Mouse (Mus musculus) spleen, adult 2 months (tissue): ENCODE results near the gene Bahcc1. TPM values are rescaled to one million over a fixed set of nuclear protein-coding genes. Genes with fewer than 3 reads are reported as not detected.

Experiments used
- DNase-seq, 2 experiments: peaks; one replicate each; pipeline versions ENCODE4 v3.0.0 to v3.0.0-alpha.2; 2012 to 2021; ENCODE audit warnings: low spot score in 2 of 2, low read depth in 1 of 2
- H3K27ac ChIP-seq: fragments of 200-500 bp; 2 replicates; pipeline ENCODE4 v1.5.1; 2012; ENCODE audit warnings: low read length, inconsistent platforms; ENCODE audit not compliant: insufficient read depth
- H3K27me3 ChIP-seq: fragments of 200-500 bp; 2 replicates; pipeline ENCODE4 v1.6.1; 2012; ENCODE audit warnings: mild to moderate bottlenecking, moderate library complexity, low read length, inconsistent platforms; ENCODE audit not compliant: control insufficient read depth, insufficient read depth
- H3K36me3 ChIP-seq: fragments of 200-500 bp; 2 replicates; pipeline ENCODE4 v1.6.1; 2012; ENCODE audit warnings: mild to moderate bottlenecking, low read length, inconsistent platforms; ENCODE audit not compliant: control insufficient read depth, insufficient read depth
- H3K4me1 ChIP-seq: fragments of 200-500 bp; 2 replicates; pipeline ENCODE4 v1.6.1; 2011; ENCODE audit warnings: inconsistent platforms; ENCODE audit not compliant: control insufficient read depth, insufficient read depth, insufficient read length
- H3K4me3 ChIP-seq: fragments of 200-500 bp; 2 replicates; pipeline ENCODE4 v1.5.1; 2011; ENCODE audit warnings: mild to moderate bottlenecking, inconsistent platforms; ENCODE audit not compliant: insufficient read depth, insufficient read length; ENCODE audit errors: extremely low read depth
- CTCF ChIP-seq: fragments of 200-500 bp; IDR thresholded peaks from 2 replicates; pipeline ENCODE4 v1.5.1; 2011; ENCODE audit warnings: mild to moderate bottlenecking, inconsistent platforms; ENCODE audit not compliant: insufficient read depth, insufficient read length, insufficient replicate concordance; ENCODE audit errors: extremely low read depth
- POLR2A ChIP-seq: fragments of 200-500 bp; IDR thresholded peaks from 2 replicates; pipeline ENCODE4 v1.6.1; 2011; ENCODE audit warnings: low read depth, low read length, inconsistent platforms
- WGBS: fragments of 180-500 bp; shearing (Covaris S2); methylation state at CpG from one replicate; pipeline ENCODE4 v1.1.7; 2018; 5-methylcytosine and 5-hydroxymethylcytosine counted together
- polyA plus RNA-seq: library from polyadenylated mRNA; depleted of rRNA; stranded (reverse); fragments of >200 nt; gene quantifications from 2 replicates; pipeline ENCODE4 v1.2.3, GENCODE M21; 2012

Gene Bahcc1
- polyA plus RNA-seq, 1 experiment, result 3.6 TPM

GRCm38 (mm10) chr11:120239581-120239991 lies 6.8 kb downstream of the Bahcc1 start:
- peaks cover 27% of the 10 kb centered on the region for H3K27me3 ChIP-seq
- no peak overlapping the region for H3K4me3 ChIP-seq
- no peak for DNase-seq
- H3K36me3 ChIP-seq, result no peaks in the 10 kb centered on the region
- WGBS, result 64% methylated on average over 11 of the region's 11 CpGs
- H3K27ac ChIP-seq, result 0 out of 2 replicates have a peak overlapping the region, but pooled peaks have one; percentile 4
- peaks cover 14% of the 10 kb centered on the region for H3K4me1 ChIP-seq
- TF ChIP-seq POLR2A, result no peak

GRCm38 (mm10) chr11:120240206-120240605 lies 7.5 kb downstream of the Bahcc1 start:
- Histone ChIP-seq H3K4me3 (no peak overlapping the region), H3K36me3 (no peaks in the 10 kb centered on the region), H3K4me1 (peaks cover 14% of the 10 kb centered on the region), H3K27ac (peak overlapping the region; percentile 8; the same call in 1 of the 2 replicates), H3K27me3 (peaks cover 23% of the 10 kb centered on the region)
- no peak for DNase-seq
- no peak for TF ChIP-seq POLR2A
- TF ChIP-seq CTCF, result no peak
- WGBS, result 36% methylated on average over 10 of the region's 10 CpGs

- peaks cover 12% of the 10 kb centered on the region for H3K4me1 ChIP-seq
- H3K27ac ChIP-seq, result no peak overlapping the region
- no peak for DNase-seq
- 82% methylated on average over 29 of the region's 29 CpGs for WGBS
- H3K36me3 ChIP-seq, result no peaks in the 10 kb centered on the region
- H3K27me3 ChIP-seq, result peaks cover 16% of the 10 kb centered on the region
- TF ChIP-seq CTCF (no peak), POLR2A (no peak)
- no peak overlapping the region for H3K4me3 ChIP-seq
Measured at GRCm38 (mm10) chr11:120240941-120241890, 8.5 kb downstream of the Bahcc1 start.

DNA sequence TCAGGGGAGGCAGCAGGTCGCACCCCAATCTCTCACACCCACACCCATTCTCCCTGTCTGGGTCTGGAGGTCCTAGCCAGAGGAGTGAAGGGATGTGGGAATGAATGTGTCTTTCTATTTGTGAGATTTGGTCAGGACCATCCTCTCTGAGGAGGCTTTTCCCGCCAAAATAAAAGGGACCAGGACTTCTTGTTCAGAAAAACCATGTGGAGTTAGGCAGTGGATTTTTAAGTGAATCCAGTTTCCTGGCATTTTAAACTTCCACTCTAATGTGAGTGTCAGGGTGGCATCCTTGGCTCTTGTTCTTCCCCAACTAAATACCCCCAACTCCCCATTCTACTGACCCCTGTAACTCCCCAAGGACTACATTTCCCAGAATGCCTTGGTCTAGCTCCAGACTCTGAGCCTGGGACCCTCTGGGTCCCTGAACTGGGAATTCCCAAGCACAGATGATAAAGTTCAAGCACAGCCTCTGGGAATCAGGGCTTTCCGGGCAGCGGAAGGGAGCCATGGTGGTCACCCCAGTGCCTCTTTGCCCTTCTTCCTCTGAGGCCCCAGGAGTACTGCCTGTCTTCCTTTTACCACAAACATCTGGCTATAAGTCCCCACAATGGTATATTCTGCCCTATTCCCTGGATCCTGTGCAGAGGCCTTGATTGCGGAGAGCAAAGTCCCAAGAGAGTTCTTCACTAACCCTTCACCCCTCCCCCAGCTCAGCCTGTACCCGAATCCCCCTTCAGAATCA lies 9.4 kb downstream of the Bahcc1 start:
- no peak overlapping the region for H3K27ac ChIP-seq
- no peaks in the 10 kb centered on the region for H3K36me3 ChIP-seq
- DNase-seq, result no peak
- 74% methylated on average over 6 of the region's 6 CpGs for WGBS
- H3K27me3 ChIP-seq, result peaks cover 9% of the 10 kb centered on the region
- H3K4me1 ChIP-seq, result peaks cover 6% of the 10 kb centered on the region; the same call in 1 of the 2 replicates
- H3K4me3 ChIP-seq, result no peak overlapping the region
- TF ChIP-seq CTCF (no peak), POLR2A (no peak)

DNA sequence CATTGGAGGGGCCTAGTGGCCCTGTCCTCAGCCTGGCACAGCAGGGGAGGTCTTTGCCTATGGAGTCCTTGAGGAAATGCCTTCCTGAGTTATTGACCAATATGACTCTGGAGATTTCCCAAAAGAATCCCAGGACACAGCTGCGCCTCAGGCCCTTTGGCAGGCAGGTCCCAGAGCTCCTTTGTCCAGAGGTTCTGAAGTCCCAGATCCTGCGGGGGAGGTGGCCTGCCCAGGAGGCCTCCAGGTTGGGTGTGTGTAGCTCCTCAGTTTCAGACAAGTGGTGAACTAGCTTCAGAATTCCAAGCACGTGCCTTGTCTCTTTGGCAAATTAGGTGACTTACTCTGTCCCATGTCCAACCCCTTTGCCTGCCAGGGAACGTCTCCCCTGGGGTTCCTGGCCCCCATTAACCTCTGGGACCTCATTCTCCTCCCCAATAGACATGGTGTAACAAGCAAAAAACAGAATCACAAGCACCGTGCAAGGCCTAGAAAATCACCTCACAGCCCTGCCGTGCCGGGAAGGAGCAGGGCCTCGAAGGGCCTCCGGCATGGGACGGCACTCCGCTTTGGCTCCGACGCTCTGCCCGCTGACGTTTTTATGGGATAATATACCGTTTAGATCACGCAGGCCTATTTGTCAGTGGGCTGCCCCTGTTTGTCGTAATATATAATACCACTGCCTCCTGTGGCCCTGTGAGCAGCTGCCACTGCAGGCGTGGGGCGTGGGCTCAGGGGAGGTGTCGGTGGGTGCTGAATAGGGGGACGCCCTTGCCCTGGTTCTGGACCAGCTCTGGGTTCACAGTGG lies 10.2 kb downstream of the Bahcc1 start:
- DNase-seq, result no peak
- H3K4me1 ChIP-seq, result peaks cover under 1% of the 10 kb centered on the region; the same call in 1 of the 2 replicates
- no peak overlapping the region for H3K4me3 ChIP-seq
- H3K36me3 ChIP-seq, result no peaks in the 10 kb centered on the region
- TF ChIP-seq CTCF, result no peak
- TF ChIP-seq POLR2A, result no peak
- H3K27me3 ChIP-seq, result peaks cover 2% of the 10 kb centered on the region
- no peak overlapping the region for H3K27ac ChIP-seq
- WGBS, result 87% methylated on average over 22 of the region's 22 CpGs

- Histone ChIP-seq H3K4me3 (no peak overlapping the region), H3K4me1 (no peaks in the 10 kb centered on the region), H3K36me3 (no peaks in the 10 kb centered on the region), H3K27ac (no peak overlapping the region), H3K27me3 (peaks cover 1% of the 10 kb centered on the region; the same call in 1 of the 2 replicates)
- no peak for DNase-seq
- 95% methylated on average over 6 of the region's 6 CpGs for WGBS
- TF ChIP-seq POLR2A, result no peak
- no peak for TF ChIP-seq CTCF
Measured at GRCm38 (mm10) chr11:120243531-120243820, 10.7 kb downstream of the Bahcc1 start.
